Mouse (Mus musculus) gastrocnemius, postnatal 36 days (tissue): ENCODE data around the gene Cby1. TPM values are rescaled to one million over a fixed set of nuclear protein-coding genes. Genes with fewer than 3 reads are reported as not detected.

Experiments used
- DNase-seq, 2 experiments: peaks; one replicate each; pipeline ENCODE4 v3.0.0; 2022
- intact Hi-C: fragments of 180-260 bp; cut with DNase I; formaldehyde crosslinking; loops from one replicate; pipeline ENCODE4 v1.15.1; 2025
- long read RNA-seq, 2 experiments: library from polyadenylated mRNA; stranded (forward); transcript quantifications; one replicate each; pipeline ENCODE4 v2.0.0; 2021
- total RNA-seq, 2 experiments: library from RNA; stranded (reverse); gene quantifications; 2 replicates each; pipeline ENCODE4 v1.2.3; 2021

Gene Cby1
- 10 to 100 TPM; 12.1 to 14.5 TPM for total RNA-seq
- long read RNA-seq, experiment 1, transcript Cby1-201 (5 exons, 1,147 nt): major isoform, 25 of 30 reads
- long read RNA-seq, experiment 1, partial matches to known transcripts: 1 of 30 reads
- long read RNA-seq, experiment 1, other reads (novel, unspliced or antisense): 4 of 30 reads
- long read RNA-seq, experiment 2, transcript Cby1-201 (5 exons, 1,147 nt): major isoform, 28 of 34 reads
- long read RNA-seq, experiment 2, partial matches to known transcripts: 3 of 34 reads
- long read RNA-seq, experiment 2, other reads (novel, unspliced or antisense): 3 of 34 reads

DNA sequence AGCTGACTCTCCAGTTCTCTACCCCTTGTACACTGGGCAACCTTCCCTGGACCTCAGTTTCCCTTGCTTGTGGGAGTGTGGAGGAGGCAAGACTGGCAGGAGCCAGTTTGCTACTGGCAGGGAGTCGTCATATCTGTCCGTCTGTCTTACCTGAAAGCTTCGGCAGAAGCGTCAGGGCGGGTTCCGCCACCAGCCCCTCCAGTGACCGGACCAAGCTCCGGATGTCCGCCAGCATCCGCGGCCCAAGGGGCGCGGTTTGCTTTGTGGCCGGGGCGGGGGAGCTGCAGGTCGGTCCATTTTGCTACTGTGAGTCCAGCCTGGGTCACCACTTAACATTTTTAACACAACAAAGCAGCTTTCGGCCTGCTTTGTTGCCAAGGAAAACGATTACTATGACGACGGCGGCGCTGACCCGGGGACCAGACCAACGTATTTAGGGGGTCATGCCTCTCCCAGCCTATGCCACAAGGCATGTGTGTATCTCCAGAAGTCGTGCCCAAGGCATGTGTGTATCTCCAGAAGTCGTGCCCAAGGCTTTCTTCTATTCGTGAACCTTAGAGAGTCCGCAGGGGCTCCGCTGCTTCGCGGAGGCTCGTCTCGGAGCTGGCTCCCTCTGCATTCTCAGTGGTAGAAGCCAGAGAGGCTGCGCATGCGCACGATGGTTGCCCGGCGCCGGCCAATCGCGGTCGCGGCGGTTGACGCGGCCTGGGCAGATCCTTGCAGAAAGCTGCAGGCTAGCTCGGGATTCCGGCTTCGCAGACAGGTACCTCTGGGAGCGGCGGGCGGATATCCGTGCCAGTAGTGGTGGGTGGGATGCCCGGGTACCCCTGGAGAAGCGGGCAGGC lies at the start of gene Cby1, which contains the start of gene Fam227a:
TSS of gene Cby1 (plus strand) at position 669 of the 845 bp plus-strand sequence.
TSS of gene Fam227a (minus strand) at position 426 of the 845 bp plus-strand sequence.
- intact Hi-C loops: no loop called here

DNA sequence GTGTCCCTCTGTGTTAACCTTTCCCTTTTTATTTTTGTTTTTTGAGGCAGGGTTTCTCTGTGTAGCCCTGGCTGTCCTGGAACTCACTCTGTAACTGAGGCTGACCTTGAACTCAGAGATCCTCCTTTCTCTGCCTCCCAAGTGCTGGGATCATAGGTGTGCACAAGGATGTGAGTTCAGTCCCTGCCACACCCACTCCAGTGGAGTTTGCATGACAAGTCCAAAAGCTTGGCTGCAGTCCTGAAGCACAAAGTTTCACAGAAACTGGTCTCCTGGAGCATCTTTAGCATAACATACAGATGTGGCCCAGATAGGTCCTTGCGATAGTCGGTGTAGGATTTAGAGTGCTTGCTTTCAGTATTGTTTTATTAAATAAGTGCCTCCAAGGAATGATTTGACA lies 49.8 kb upstream of the Cby1 start:
- intact Hi-C loops: no loop called here
- no peak for DNase-seq

More for the DNA sequence above, at the start of gene Cby1, which contains the start of gene Fam227a:
- peak; percentile 93 to 98 for DNase-seq

DNA sequence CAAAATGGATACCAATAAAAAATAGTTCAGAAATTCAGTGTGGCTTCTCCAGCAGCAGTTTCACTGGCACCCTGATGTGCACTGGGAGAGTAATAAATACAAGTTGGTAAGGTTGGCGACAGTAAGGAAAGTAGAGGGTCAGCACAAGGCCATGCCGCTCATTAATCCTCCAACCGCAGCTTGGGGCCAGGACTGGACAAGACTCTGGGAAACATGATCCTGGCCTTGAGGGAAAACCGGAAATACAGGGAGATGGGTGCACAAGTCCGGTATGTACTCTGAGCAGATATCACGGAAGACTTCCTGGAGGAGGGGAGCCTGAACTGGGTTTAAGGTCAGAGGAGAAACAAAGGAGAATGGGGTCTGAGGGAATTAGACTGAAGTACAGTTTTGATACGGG lies 43.5 kb upstream of the Cby1 start:
- intact Hi-C loops: no loop called here
- no peak for DNase-seq

DNA sequence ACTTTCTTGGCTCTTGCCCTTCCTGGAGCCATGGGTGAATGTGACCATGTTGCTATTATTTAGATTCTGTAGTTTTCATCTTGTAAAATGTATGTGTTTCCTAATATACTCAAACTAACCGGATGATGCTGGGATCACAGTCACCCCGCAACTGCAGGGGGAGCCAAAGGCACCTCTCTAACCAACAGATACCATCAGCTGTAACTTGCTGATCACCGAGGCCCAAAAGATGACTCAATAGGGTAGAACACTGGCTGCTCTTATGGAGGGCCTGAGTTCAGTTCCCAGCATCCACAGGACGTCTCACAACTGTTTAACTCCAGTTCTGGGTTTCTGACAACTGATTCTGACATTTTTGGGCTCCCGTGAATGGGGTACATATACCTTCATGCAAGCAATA lies 42.3 kb upstream of the Cby1 start:
- intact Hi-C loops: no loop called here
- no peak for DNase-seq

DNA sequence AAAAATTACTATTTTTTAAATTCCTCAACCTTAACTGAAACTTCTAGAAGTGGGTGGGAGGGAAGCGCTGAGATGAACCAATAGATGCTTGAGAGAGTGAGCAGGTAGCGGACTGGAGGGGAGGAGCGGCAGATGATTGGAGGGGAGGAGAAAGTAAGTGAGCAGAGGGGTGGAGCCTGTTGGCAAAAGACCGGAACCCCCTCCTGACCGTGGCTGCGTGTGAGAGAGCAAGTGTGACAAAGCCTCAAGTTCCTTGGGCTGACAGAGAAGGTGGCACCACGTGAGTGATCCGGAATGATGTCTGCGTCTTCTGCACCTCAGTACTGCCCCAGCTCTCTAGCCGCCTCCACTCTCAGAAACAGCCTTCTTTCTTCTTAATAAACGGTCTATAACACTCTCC lies 41.9 kb upstream of the Cby1 start:
- no peak for DNase-seq

DNA sequence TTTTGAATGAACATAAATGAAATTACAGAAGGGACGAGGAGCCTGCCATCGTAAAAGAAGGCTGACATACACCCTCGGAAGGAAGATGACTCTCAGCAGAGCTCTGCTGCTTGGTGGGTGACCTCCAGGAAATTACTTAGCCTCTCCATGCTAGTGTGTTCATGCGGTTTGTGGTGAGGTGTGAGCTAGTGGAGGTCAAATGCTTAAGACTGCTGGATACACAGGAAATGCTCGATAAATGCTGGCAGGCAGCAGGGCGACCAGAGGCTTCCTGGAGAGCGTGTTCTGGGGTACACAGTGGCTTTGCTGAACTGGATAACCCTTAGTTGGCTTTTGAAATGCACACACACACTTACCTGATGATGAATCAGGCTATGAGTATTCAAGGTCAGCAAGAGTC lies 40.5 kb upstream of the Cby1 start:
- intact Hi-C loops: no loop called here

More for the DNA sequence above, 41.9 kb upstream of the Cby1 start:
- intact Hi-C loops: no loop called here

DNA sequence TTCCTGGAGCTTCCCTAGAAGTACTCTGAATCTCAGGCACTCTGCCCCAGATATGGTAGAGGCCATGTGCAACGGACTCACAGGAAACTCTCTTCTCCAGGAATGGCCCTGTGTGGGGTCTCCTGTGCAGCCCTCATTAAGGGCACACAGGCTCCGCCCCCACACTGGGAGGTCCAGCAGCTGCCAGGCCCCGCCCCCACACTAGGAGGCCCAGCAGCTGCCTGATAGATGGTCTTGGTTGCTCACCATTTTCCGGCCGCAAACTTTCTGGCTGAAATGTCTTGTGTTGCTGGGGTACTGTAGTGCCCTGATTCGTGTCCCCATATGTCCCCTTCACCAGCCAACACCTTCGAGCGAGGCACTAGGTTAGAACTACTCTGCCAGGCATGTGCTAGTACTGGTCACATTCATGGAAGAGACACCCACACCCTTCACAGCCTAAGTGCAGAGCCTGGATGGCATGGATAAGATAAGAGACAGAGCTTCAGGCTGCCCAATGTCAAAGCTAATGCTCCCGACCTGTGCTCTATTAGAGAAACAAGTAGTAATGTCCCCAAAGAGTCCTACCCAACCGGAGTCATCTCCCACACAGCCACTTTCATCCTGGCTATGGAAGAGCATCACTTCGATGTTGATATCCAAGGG lies 39.1 kb upstream of the Cby1 start:
- intact Hi-C loops: no loop called here
- no peak for DNase-seq

More for the DNA sequence above, 40.5 kb upstream of the Cby1 start:
- DNase-seq: no peak

DNA sequence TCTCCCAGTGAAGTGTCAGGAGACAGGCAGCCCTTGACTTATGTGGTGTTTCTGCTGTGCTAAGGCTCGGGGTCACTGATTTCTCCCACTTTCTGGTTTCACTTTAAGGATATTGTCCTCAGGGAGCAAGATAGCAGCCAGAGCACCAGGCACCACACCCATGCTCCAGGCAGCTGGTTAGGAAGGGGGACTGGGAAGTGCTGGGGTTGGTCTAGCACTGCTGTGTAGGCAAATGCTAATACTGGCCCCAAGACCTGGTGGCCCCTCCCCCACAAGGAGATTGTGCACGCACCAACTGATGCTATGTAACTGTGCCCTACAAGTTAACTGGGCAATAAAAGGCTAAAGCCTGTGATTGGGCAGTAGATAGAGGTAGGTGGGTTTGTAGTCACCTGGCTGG lies 28.5 kb upstream of the Cby1 start:
- no peak for DNase-seq
- intact Hi-C loops: no loop called here

DNA sequence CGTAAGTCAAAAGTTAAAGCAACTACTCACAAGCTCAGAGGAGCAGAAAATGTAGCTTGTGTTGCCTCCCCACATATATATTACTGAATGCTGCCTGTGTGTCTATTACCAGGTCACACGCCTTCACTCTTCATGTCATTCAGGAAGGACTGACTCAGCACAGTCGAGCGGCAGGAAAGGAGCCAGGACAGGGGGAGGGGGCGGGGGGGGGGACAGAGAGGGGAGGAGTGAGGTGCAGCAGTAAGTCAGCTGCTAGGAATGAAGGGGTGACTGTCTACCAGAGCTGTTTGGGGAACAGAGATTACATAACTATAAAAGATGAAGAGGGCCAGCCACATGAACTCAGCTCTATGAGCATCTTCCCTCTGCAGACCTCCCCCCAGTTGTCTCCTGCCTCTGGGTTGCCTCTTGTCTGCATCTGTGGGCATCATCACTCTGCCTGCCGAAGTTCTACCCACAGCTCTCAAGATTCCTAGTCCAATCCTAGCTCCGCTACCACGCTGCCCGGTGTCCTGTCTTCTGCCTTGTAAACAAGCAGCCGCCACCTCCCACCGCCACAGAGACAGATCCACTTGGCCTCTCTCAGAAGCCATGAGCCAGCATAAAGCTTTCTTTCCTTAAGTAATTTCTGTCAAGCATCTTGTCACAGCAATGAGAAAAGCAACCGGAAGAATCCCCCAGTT lies 17.7 kb upstream of the Cby1 start:
- no peak for DNase-seq
- intact Hi-C loops: no loop called here

DNA sequence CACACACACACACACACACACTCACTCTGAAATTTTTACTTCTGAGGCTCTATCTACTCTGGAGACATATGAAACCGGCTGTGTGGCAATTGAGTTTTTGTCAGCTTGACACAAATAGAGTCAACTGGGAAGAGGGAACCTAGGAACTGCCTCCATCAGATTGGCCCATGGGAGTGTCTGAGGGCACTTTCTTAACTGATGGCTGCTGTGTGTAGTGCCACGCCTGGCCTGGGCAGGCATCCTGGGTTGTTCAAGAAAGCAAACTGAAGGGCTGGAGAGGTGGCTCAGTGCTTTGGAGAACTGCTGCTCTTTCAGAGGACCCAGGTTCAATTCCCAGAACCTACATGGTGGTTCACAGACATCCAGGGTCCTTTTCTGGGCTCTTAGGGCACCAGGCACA lies 13.5 kb upstream of the Cby1 start:
- intact Hi-C loops: no loop called here
- no peak for DNase-seq

DNA sequence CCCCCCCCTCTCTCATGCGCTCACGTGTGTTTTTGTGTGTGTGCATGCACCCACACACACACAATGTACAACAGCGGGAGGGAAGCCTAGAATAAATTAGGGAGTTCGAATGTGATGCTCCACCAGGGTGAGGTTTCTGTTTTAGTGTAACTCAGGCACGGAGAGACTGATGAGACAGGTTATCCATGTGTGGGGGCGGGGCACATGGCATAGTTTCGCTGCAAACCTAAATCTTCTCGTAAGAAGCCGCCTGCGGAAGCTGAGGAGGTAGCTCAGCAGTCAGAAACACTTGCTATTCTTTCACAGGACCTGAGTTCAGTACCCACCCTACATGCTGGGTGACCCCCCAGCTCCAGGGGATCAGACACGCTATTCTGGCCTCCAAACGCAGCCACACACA lies 10.9 kb upstream of the Cby1 start:
- intact Hi-C loops: no loop called here
- no peak for DNase-seq

DNA sequence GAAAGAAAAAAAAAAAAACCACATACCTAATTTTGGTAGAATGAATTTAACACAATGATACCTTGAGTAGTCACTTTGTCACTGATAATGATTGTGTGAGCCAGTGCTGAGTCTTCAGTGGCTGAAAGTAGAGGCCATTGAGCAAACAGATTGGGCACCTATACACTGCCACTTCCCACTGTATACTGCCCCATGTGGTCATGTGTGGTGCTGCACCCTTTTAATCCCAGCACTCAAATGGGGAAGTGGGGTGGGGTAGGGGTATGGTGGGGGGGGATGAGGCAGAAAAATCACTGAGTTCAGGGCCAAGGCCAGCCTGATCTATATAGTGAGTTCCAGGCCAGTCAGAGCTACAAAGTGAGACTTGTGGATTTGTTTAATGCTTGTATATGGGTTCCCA lies 8.4 kb upstream of the Cby1 start:
- no peak for DNase-seq
- intact Hi-C loops: no loop called here

DNA sequence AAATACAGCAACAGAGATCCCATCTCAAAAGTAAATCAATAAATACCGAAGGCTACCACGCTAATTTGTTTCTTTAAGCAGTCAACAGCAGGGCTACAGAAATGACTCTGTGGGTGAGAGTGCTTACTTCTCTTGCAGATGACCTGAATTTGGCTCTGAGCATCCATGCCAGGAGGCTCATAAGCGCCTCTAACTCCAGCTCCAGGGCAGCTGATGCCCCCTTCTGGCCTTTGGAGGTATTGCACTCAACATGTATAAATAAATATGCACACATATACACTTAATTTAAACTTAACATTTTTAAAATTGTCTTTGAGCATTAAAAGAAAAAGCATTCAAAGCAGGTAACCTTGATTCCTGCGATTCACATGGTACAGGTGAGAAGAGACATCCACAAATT lies 7.5 kb upstream of the Cby1 start:
- intact Hi-C loops: no loop called here
- DNase-seq: no peak

DNA sequence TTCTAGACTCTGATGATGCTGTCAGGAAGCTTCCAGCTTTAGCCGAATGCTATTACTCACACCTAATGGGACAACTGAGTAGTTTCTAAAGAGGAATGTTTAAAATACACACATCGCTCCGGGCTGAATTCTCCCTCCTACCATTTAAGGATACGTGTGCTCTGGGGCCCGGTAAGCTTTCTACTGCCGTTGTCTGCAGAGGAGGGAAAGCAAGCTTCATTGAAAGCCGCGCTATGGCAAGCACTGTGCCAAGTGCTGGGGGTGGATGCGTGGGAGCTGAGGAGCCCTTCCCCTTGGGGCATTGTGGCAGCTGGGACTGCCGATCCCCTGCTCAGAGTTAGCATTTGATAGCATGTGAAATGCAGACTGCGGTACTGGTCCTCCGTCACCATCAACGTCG lies 2.5 kb upstream of the Cby1 start:
- intact Hi-C loops: no loop called here
- no peak for DNase-seq

DNA sequence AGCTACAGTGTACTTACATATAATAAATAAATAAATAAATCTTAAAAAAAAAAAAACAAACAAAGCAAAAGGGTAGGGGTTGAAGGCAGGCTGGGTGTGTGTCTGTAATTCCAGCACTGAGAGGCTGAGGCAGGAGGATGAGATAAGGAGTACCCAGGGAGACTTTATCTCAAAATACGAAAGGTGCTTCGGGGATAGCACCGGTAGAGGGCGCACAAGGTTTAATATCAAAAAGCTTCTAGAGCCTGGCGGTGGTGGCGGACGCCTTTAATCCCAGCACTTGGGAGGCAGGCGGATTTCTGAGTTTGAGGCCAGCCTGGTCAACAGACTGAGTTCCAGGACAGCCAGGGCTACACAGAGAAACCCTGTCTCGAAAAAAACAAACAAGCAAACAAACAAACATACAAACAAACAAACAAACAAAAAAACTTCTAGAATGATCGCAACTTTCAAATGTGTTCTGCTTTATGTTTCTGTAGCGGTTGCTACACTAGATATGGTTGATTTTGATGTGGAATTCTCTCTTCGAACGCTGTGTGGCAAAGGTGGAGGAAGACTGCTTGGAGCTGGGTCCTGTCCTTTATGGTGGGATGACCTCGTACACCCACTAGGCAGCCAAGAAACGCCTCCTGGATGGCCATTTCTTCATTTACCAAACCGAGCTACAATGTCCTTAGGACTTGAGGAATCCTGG lies 1.0 kb upstream of the Cby1 start:
- intact Hi-C loops: no loop called here
- peak; percentile 76 to 78 for DNase-seq

DNA sequence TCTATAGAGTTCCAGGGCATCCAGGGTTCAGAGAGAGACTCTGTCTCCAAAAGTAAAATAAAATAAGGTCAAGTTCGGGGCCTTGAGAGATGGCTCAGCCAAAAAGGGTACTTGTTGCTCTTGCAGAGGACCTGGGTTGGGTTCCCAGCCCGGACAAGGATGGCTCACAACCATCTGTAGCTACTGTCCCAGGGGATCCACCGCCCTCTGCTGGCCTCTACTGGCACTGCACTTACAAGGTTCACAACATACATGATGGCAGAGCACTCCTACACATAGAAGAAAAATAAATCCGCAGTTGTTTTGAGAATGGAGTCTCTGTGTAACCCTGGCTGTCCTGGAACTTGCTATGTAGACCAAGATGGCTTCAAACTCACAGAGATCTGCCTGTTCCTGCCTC lies 2.9 kb downstream of the Cby1 start:
- DNase-seq: no peak
- intact Hi-C loops: no loop called here

DNA sequence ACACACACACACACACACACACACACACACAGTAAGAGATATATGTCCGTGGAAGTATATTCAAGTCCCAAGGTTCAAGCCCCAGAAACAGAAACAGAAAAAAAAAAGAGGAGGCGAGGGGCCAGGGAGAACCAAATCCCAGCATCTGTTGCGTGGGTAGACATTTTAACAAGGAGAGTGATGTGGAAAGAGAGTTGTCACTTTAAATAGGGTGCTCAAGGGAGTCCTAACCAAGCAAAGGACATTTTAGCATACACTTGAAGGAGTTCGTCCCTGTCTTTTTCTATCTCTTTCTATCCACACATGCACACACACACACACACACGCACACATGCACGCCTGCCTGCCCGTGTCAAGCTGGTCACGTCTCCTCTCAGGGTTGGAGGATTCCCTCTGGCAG lies 5.7 kb downstream of the Cby1 start:
- intact Hi-C loops: no loop called here
- DNase-seq: no peak

DNA sequence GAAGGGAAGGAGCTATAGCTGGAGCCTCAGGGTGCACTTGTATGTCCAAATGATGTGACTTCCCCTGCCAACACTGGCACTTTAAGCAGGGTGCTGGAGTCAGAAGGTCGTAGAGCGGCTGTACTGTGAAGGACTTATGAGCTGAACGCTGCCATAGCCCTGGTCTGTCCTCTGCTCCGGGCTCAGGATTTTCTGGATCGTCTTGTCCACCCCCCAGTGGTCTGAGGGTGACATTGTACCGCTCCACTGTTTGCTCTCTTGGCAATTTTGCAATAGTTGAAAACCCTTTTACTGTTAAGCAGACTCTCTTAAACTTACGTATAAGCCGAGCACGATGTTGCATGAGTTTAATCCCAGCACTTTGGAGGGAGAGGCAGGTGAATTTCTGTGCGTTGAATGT lies 10.2 kb downstream of the Cby1 start:
- intact Hi-C loops: no loop called here

DNA sequence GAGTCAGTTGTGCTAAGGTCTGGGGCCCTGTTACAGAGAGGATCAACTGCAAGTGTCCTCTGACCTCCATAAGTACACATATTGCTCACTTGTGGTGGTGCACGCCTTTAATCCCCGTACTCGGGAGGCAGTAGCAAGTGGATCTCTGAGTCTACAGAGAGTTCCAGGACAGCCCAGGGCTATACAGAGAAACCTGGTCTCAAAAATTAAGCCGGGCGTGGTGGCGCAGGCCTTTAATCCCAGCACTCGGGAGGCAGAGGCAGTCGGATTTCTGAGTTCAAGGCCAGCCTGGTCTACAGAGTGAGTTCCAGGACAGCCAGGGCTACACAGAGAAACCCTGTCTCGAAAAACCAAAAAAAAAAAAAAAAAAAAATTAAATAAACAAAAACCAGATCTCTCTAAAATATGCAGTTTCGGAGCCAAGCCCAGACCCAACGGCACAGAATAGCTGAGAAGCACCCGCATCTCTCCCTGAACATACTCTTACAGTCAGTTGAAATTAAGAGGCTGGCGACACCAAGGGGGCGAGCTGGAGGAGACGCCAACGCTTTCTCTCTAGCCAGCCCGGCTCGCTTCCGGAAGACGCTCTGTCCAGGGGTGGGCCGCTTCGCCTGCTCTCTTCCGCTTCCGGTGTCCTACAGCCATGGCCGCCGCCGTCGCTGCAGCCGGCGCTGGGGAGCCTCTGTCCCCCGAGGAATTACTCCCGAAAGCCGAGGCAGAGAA lies 11.4 kb downstream of the Cby1 start, which contains the start of gene Tomm22:
TSS of gene Tomm22 (plus strand) at position 613 of the 723 bp plus-strand sequence.
- intact Hi-C loops: no loop called here
- DNase-seq: peak; percentile 75 to 88

More for the DNA sequence above, 10.2 kb downstream of the Cby1 start:
- DNase-seq: no peak

DNA sequence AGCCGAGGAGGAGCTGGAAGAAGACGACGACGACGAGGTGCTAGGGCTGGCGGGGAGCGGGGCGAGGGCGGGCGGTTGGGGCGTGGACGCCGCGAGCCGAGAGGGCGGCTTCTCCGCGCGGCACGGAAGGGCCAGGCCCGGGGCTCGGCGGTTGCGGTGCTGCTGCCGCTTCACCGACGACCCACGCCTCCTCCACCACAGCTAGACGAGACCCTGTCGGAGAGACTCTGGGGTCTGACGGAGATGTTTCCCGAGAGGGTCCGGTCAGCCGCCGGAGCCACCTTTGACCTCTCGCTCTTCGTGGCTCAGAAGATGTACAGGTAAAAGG lies 11.9 kb downstream of the Cby1 start:
- intact Hi-C loops: no loop called here
- no peak for DNase-seq
